Mouse (Mus musculus): ENCODE results near the gene Gfpt1. TPM values are rescaled to one million over a fixed set of nuclear protein-coding genes. Genes with fewer than 3 reads are reported as not detected.
"Not testable (repeated sequence)": the region's sequence is repeated elsewhere in the genome, so short reads cannot be mapped to it uniquely, and the experiment has no call there.

Gene Gfpt1
- total RNA-seq, 1 experiment from 2014 or later: 36.9 TPM

DNA sequence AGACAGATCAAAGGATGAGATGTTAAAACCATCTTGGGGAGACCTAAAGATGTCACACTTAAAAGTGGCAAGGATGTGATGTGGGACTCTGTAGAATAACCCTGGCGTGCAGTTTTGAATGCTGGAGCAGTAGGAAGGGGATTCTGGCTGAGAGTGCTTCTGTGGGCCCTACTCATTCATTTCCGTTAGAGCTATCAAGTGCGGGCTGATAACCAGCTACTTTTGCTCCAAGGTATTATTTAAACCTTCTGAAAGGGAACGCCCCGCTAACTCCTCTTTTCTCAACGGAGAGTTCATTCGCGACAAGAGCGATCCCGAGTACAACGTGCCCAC lies 676 bp upstream of the Gfpt1 start:
- no peak for DNase-seq

DNA sequence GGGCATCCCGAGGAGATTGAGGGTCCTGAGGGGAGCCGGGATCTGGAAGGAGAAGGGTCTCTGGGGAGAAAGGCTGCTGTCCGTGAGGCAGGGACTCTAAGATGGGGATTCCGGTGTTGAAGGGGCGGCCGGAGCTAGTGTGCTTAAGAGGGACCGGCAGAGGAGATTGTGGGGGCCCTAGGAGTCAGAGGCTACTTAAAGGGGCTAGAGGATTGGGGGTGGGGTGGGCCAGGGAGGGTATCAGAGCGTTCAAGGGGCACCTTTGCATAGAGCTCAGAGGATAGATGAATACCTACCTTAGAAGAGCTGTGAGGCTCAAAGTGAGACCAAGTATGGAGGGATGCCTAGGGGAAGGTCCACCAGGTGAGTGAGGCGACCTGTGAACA lies 478 bp downstream of the Gfpt1 start:
- no peak for DNase-seq

DNA sequence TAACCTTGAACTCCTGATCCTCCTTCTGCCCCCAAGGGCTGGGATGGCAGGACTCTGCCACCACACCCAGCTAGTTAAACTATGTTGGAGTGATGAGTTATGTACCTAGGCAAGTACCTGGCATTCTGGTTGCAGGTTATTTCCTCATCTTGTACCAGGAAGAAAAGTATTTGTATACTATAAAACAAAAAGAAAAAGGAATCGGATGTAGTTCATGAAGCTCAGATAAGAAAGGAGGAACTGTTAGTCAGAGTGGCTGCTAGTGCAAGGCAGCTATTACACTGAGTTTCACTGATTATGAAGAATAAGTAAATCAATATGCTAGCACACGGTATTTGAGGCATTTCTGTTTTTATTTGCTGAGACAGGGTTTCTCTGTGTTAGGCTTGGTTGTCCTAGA lies 2.2 kb downstream of the Gfpt1 start:
- DNase-seq: no peak

DNA sequence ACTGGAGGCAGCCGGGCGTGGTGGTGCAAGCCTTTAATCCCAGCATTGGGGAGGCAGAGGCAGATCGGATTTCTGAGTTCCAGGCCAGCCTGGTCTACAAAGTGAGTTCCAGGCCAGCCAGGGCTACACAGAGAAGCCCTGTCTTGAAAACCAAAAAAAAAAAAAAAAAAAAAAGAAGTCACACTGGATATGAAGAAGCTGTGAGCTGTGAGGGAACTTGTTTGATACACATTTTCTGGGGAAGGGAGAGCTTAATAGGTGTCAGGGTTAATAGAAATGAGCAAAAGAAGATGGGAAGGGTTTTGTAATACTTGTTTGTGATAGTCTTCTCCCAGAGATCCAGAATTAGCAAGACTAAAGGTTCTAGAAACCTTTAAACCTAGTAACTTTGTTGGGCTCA lies 2.9 kb downstream of the Gfpt1 start:
- DNase-seq: no peak

DNA sequence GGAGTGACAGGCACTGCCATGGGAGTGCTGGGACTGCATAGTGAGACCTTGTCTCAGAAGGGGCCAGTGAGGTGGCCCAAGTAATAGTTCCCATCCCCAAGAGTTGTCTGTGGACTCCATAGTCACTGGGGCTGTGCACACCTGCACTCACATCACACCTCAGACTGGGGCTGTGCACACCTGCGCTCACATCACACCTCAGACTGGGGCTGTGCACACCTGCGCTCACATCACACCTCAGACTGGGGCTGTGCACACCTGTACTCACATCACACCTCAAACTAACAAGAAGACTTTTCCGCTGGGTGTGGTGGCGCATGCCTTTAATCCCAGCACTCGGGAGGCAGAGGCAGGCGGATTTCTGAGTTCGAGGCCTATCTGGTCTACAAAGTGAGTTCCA lies 6.1 kb downstream of the Gfpt1 start:
- not testable (repeated sequence) for DNase-seq

DNA sequence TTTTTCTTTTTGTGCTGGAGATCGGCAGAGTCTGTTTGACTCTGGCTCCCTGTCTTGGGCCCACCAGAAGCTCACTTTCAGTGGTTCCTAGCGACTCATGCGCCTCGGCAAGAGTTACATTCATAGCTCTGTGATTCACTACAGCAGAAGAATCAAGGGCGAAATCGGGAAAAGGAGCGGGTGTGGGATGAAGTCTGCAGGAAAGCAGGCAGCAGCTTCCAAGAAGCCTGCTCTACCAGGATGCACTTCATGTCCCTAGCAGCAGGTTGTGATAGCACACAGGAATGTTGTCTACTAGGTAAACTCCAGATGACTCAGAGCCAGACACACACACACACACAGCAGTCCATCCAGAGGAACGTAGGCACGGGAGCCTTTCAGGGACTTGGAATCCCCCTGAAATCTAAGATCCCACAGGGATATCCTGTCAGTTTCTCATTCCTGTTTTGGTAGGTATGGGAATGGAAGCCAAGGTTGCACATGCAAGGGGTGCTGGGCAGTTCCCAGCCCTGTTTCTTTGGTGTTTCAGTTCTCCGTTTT lies 9.3 kb downstream of the Gfpt1 start:
- no peak for DNase-seq

DNA sequence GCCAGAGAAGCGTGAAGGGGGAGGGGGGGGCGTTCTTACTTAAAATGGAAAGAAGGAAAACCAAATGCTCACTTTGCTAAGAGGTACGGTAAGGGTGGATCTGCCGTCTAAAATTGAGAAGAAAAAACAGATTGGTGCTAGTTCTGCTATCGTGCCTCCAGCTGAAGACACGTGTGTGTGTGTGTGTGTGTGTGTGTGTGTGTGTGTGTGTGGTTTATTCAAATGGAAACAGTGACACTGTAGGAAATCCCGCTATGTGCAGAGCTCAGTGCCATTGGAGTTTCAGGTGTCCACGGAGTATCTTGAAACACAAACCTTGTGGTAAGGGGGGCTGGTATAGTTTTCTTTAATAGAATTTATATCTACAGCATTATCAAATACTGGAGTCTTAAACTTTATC lies 11.5 kb downstream of the Gfpt1 start:
- DNase-seq: no peak

DNA sequence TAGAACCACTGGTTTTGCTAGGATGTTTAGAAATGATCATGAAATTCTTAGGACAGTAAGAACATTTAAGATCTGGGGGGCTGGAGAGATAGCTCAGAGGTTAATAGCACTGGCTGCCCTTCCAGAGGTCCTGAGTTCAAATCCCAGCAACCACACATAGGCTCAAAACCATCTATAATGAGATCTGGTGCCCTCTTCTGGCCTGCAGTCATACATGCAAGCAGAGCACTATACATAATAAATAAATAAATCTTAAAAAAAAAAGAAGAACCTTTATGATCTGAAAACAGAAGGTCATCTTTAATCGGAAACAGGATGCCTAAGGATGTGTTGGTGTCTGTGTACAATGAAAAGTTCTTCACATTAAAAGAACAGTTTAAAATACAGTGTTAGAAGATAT lies 17.1 kb downstream of the Gfpt1 start:
- DNase-seq: no peak

DNA sequence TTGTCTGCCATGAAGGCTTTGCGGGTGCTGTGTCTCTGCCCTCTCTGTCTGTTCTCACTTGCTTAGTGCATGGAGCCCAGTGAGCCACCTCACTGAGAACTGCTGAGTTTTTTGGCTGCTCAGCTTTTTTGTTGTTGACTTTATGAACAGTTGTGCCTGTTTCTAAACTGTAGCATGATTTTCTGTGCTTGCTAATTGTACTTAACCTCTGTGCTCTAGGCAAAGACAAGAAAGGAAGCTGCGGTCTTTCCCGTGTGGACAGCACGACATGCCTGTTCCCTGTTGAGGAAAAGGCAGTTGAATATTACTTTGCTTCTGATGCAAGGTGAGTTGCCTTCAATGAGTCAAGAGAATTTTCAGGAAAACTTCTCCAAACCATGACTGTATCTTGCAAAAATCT lies 20.9 kb downstream of the Gfpt1 start:
- DNase-seq: no peak

DNA sequence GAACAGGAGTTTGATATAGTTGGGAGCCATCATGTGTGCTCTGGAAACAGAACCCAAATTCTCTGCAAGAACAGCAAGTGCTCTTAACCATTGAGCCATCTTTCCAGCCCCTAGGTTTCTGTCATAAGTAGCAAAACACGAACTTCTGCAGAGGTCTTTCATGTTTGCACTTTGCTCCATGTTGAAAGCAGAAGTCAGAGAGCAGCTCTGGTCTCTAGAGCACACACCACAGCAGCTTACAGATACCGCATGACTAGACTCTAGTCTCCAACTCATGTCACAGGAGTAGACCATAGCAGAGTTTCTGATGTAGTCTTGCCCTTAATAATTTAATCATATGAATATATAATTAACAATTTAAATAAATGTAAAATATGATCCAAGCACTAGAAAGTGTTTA lies 25.6 kb downstream of the Gfpt1 start:
- DNase-seq: no peak

DNA sequence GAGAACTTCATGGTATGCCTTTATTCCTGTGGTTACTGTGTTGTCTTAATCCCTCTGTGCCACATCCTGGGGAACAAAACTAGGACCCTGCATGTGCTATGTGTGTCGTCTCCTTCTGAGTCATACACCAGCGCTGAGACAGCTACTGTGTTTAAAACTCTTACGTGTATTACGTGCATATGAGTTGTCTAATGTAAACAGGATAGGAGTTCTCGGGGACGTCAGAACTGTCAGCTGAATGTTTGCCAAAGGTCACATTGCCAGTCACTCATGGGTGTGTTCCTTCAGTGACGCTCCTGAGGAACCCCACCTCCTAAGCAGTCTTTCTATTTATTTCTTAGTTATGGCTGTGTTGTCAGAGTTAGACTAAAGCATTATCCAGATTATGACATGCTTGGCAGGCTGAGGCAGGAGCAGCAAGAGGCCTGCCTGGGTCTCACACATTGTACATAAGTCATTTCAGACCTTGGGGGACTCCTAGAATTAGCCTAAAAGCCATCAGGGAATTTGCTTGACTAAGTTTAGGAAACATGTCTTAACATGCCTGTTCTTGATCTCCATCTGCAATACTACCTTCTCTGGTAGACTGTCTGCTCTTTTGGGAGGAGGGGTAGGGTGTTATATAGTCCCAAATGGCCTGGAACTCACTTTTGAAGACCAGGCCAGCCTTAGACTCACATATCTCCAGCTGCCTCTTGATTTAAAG lies 26.7 kb downstream of the Gfpt1 start:
- DNase-seq: no peak

DNA sequence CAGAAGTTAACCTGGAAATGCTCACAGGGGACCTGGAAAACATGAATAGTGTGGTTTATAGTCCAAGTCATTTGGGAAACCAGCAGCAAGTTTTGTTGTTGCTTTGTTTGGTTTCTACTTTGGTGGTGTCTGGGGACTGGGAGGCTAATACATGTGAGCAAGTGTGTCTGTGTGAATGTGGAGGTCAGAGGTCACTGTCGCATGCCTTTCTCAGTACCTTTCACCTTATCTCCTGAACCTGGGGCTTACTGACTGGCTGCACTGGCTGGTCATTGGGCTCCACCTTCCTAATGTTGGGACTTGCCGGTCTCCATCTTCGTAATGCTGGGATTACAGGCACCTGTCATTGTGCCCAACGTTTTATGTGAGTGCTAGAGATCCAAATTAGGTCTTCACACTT lies 28.0 kb downstream of the Gfpt1 start:
- no peak for DNase-seq

DNA sequence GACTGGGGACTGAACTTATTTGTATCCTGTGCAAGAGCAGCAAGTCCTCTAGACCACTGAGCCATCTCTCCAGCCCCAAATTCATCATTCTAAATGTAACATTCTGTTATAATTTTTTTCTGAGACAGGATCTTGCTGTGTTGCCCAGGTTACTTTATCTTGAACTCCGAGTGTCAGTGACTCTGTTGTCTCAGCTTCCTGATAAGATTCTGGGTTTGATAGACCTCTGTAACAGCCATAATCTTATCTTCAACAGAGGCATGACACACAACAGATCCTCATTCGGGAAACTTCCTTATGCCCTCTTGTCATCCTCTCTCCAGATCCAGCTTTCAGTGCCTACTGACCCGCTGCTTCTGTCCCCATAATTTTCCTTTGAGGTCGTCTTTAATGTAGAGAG lies 30.1 kb downstream of the Gfpt1 start:
- DNase-seq: no peak

DNA sequence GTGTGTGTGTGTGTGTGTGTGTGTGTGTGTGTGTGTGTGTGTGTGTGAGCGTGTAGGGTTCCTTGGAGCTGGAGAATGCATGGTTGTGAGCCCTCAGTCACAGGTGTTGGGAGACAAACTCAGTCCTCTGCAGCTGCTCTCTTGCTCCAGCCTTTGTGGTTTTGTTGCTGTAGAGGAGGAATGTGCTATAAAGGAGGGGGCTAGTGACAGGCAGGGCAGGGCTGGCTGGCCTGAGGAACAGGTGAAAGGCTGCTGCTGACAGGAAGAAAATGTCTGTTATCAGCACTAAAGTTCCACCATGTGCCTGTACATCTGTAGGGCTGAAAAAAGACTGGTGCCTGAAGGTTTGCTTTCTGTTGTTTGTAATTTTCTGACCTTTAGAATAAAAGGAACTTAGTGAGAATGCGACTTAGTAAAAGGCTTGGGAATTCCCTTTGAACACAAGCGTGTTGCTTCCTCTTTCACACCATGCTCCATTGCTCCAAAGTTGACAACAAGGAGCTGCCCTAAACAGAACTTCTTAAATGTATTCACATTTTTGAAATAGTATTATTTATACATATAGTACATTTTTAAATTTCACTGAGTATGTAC lies 32.5 kb downstream of the Gfpt1 start:
- no peak for DNase-seq

DNA sequence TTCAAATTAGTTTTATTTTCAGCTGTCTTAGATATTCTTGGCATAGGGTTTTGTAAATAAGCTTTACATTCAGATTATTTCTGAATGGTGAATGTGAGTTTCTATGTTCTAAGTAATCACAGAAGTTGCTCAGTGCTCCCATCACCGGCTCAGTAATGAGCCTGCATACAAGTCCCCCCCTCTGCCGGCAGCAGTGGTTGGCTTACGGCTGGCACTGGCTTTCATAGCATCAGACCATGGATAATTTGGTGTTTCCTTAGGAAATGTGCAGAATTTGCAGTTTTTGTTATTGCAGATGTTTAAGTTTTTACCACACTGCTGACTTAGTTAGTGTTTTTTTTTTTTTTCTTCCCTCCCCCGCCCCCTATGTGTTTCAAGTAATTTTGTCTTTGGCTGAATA lies 36.8 kb downstream of the Gfpt1 start:
- DNase-seq: no peak

DNA sequence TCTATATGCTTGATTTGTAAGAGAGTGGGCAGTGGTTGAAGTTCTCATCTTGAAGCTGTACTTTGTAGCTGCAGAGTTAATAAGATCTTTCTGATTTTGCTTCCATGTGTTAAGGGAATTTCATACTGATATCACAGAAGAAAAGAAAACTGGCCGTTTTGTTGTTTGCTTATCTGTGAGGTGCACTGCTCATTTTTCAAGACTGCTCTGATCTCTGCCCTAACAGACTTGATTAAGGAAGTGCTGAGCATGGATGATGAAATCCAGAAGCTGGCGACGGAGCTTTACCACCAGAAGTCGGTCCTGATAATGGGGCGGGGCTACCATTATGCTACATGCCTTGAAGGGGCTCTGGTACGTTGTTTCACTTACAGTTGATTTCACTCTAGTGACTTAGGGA lies 42.4 kb downstream of the Gfpt1 start:
- DNase-seq: no peak

DNA sequence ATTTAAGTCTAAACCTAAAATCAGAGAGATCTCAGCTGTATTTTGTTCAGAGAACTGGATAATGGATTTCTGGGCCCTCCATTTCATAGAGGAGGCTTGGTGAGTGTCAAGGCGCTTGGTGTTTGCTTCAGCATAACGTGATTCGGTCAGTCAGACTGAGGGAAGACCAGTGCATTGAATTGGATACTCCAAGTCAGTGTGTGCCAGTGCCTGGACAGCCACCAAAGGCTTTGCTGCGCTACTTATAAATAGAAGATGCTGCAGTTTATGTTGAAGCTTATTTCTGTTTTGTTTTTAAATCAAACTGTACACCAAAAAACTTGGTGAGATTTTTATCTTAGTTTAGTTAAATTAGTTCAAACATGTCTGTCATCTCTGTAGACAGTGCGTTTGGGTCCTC lies 45.7 kb downstream of the Gfpt1 start:
- DNase-seq: no peak

DNA sequence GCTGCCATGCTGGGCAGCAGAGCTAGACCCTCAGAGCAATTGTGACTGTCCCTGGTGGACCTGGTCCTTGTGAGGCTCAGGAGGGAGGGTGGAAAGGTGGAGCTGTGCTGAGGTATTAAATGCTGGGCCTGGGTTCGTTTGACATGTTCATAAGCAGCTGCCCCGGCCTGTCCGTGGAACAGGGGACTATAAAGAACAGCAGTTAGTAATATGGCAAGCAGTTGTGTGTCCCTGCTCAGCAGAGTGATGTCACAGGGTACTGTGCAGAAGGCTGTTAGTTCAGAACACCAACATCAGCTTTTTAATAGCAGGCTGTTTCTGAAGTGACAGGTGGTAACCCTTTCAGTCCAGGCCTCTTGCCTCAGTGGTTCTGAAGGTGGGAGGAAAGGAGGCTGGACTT lies 48.2 kb downstream of the Gfpt1 start:
- DNase-seq: no peak

DNA sequence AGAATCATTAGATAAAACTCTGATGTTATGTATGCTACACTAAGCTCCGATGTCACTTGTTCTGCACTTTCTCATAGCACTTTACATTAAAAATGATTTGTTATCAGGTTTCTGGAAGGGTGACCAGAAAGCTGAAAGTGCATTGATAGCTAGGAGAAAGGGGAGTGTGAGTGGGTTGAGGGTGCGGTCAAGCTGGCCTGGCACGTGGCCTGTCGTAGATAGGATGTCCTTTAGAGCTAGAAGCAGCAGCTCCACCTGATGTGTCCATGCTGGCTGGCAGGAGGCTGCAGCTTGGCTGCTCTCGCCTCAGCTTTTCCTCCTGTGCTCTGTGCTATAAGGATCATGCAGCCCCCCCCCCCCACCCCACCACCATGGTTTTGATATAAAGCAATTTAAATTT lies 49.8 kb downstream of the Gfpt1 start:
- no peak for DNase-seq

DNA sequence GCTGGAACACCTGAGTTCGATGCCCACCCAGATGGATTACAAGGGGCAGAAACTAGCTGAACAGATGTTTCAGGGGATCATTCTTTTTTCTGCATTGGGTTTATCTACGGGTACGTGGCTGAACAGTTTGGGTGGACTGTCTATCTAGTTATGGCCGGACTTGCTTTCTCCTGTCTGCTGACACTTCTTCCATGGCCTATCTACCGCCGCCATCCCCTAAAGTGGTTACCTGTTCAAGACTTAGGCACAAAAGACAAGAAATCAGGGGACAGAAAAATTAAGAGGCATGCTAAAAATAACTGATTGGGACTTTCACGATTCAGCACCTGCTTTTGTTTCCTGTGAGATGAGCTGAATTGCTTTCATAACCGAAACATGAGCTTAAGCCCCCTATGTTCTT lies 51.0 kb downstream of the Gfpt1 start:
- not testable (repeated sequence) for DNase-seq

DNA sequence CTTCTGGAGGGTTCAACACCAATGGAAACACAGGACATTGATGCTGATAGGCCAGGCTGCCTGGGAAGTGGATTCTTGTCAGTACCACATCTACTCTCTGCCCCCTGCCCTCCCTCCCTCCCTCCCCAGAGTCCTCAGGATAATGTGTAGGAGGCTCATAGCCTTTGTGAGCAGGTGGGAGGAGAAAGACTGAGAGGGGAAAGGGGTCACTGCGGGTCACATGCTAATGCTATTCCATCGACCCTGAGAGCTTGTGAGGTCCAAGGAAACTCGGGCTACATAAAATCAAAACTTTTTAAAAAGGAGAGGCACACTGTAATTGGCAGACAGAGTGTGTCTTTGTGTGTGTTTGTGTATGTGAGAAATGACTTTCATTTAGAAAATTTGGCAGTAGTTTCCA lies 56.6 kb downstream of the Gfpt1 start:
- no peak for DNase-seq

DNA sequence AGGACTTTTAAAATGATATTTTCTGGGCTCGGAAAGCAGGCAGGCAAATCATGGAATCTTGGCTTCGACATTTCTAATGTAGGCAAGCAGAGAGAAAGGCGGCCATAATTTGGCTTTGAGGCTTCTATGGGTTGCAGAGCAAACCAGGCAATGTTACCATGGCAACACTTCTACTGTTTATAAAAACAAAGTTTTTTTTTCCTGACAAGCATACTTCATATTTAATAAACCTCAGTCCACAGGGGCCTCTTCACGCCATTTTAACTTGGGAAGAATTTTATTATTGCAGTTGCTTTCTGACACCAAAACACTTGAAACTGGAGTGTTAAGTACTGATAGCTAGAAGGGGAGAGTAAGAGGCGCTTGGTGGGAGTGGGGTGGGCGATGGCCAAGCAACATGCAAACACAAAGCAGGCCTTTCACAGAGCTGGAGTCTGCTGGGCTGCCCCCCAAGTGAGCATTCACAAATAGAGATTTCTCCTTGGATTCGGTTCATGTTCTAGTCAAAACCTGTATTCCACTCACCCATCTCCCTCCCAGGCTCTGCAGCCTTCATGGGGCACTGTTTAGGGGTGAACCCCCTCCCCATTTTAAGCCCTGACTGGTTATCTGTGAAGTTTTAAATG lies 57.1 kb downstream of the Gfpt1 start:
- no peak for DNase-seq

DNA sequence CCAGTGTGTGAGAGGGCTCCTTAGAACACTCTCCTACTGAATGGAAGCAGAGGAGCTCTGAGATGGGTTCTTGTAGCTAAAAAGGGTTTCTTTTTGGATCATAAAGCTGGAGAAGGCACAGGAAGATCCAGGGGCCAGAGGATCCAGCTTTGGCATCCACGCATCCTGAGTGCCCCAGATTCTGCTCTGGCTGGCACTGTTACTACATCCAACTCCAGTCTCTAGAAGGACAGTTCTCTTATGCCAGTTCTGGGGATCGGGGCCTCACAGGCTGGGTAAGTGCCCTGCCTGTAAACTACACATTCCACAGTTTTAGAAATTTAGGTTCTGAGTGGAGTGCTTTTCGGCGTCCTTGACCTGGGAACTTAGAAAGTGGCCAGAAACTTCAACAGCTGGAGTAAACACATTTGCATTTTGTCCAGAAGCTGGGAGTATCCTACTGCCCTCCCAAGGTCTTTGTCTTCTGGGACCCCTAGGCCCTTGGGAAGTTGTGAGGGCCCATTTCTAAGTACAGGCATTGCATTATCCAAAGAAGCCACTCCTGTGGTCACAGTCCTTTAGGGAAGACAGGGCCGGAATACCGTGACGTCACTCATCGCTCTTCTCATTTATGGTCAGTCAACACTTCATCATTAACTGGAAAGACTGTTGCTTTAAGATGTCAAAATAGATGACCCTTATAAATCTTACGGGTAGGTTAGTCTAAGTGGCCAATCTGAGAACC lies 57.8 kb downstream of the Gfpt1 start:
- DNase-seq: no peak
